Mouse (Mus musculus) heart, embryonic 13.5 days (tissue): ENCODE measurements around the gene Adam21. TPM values are rescaled to one million over a fixed set of nuclear protein-coding genes. Genes with fewer than 3 reads are reported as not detected.

Experiments used
- ATAC-seq: fragments of 200-750 bp; cut with Nextera tagmentation; 2 replicates; pipeline ENCODE4 v1.8.0; 2017; ENCODE audit warnings: moderate TSS enrichment; ENCODE audit not compliant: insufficient number of reproducible peaks, low FRiP score, low TSS enrichment; ENCODE audit errors: extremely low read depth
- H3K27ac ChIP-seq: fragments of 300-500 bp; sonication (generic); replicated peaks from 2 replicates; pipeline ENCODE4 v1.5.1; 2015; ENCODE audit warnings: moderate library complexity, mild to moderate bottlenecking, inconsistent platforms
- H3K27me3 ChIP-seq: fragments of 300-500 bp; sonication (generic); replicated peaks from 2 replicates; pipeline ENCODE4 v1.6.1; 2015; ENCODE audit warnings: mild to moderate bottlenecking, inconsistent platforms
- H3K36me3 ChIP-seq: fragments of 300-500 bp; sonication (generic); 2 replicates; pipeline ENCODE4 v1.6.1; 2015; ENCODE audit warnings: mild to moderate bottlenecking, inconsistent platforms
- H3K4me1 ChIP-seq: fragments of 300-500 bp; sonication (generic); 2 replicates; pipeline ENCODE4 v1.6.1; 2015; ENCODE audit warnings: inconsistent platforms
- H3K4me2 ChIP-seq: fragments of 300-500 bp; sonication (generic); 2 replicates; pipeline ENCODE4 v1.6.1; 2015; ENCODE audit warnings: inconsistent platforms, mild to moderate bottlenecking, moderate library complexity
- H3K4me3 ChIP-seq: fragments of 300-500 bp; sonication (generic); 2 replicates; pipeline ENCODE4 v1.5.1; 2015; ENCODE audit warnings: moderate library complexity, mild to moderate bottlenecking, inconsistent platforms
- H3K9ac ChIP-seq: fragments of 300-500 bp; sonication (generic); 2 replicates; pipeline ENCODE4 v1.6.1; 2015; ENCODE audit warnings: inconsistent platforms, mild to moderate bottlenecking, moderate library complexity
- H3K9me3 ChIP-seq: fragments of 300-500 bp; sonication (generic); 2 replicates; pipeline ENCODE4 v1.6.1; 2016; ENCODE audit warnings: inconsistent platforms
- WGBS: fragments of 180-500 bp; shearing (Covaris S2); methylation state at CpG from one replicate; pipeline ENCODE4 v1.1.7; 2015; ENCODE audit warnings: mixed read lengths; 5-methylcytosine and 5-hydroxymethylcytosine counted together
- polyA plus RNA-seq: library from polyadenylated mRNA; unstranded; fragments of >200 nt; fragmentation: Nextera tagmentation; extraction: Ambion mirVana; gene quantifications from 2 replicates; pipeline ENCODE4 v1.2.1, GENCODE M21; 2015

Adam21 gene
- 0.11 and 0.19 TPM in 2 replicates for polyA plus RNA-seq

GRCm38 (mm10) chr12:81568374-81568773 lies at the start of gene Adam21:
Adam21 (minus strand) TSS chr12:81568474.
- Histone ChIP-seq H3K9ac (no peak within 1 kb of the TSS), H3K27me3 (no peaks in the 10 kb centered on the region), H3K9me3 (no peaks in the 10 kb centered on the region), H3K4me2 (no peak within 1 kb of the TSS), H3K36me3 (peaks cover 28% of the 10 kb centered on the region), H3K4me1 (no peaks in the 10 kb centered on the region), H3K4me3 (no peak within 1 kb of the TSS), H3K27ac (no peak within 1 kb of the TSS)
- ATAC-seq = no peak
- WGBS = 76% methylated on average over 1 of the region's 1 CpGs

- Histone ChIP-seq H3K9me3 (no peaks in the 10 kb centered on the region), H3K9ac (no peak overlapping the region), H3K27me3 (0 out of 2 replicates have a peak, but pooled peaks cover 9% of the 10 kb centered on the region), H3K4me2 (no peak overlapping the region), H3K4me3 (no peak overlapping the region), H3K36me3 (no peaks in the 10 kb centered on the region), H3K27ac (no peak overlapping the region), H3K4me1 (no peaks in the 10 kb centered on the region)
- ATAC-seq = no peak
- 70% methylated on average over 7 of the region's 7 CpGs for WGBS
These were observed 48.7 kb upstream of the Adam21 start for GRCm38 (mm10) chr12:81616980-81617379.

GRCm38 (mm10) chr12:81615807-81616206 lies 47.5 kb upstream of the Adam21 start:
- H3K27me3 ChIP-seq = 0 out of 2 replicates have a peak, but pooled peaks cover 9% of the 10 kb centered on the region
- no peaks in the 10 kb centered on the region for H3K36me3 ChIP-seq
- no peaks in the 10 kb centered on the region for H3K4me1 ChIP-seq
- H3K4me2 ChIP-seq = no peak overlapping the region
- no peak overlapping the region for H3K9ac ChIP-seq
- H3K4me3 ChIP-seq = no peak overlapping the region
- WGBS = 70% methylated on average over 6 of the region's 6 CpGs
- H3K27ac ChIP-seq = no peak overlapping the region
- no peaks in the 10 kb centered on the region for H3K9me3 ChIP-seq
- no peak for ATAC-seq

GRCm38 (mm10) chr12:81609445-81609844 lies 41.2 kb upstream of the Adam21 start:
- Histone ChIP-seq H3K27me3 (no peaks in the 10 kb centered on the region), H3K9ac (no peak overlapping the region), H3K36me3 (no peaks in the 10 kb centered on the region), H3K4me2 (no peak overlapping the region), H3K4me3 (no peak overlapping the region), H3K4me1 (no peaks in the 10 kb centered on the region), H3K27ac (no peak overlapping the region), H3K9me3 (no peaks in the 10 kb centered on the region)
- ATAC-seq = no peak

GRCm38 (mm10) chr12:81604995-81605784 lies 36.9 kb upstream of the Adam21 start:
- no peak for ATAC-seq
- Histone ChIP-seq H3K36me3 (no peaks in the 10 kb centered on the region), H3K9ac (no peak overlapping the region), H3K4me2 (no peak overlapping the region), H3K27ac (no peak overlapping the region), H3K27me3 (peaks cover 14% of the 10 kb centered on the region; the same call in 1 of the 2 replicates), H3K9me3 (no peaks in the 10 kb centered on the region), H3K4me3 (no peak overlapping the region), H3K4me1 (no peaks in the 10 kb centered on the region)
- 51% methylated on average over 5 of the region's 5 CpGs for WGBS

GRCm38 (mm10) chr12:81596547-81597262 lies 28.4 kb upstream of the Adam21 start:
- Histone ChIP-seq H3K9me3 (no peaks in the 10 kb centered on the region), H3K27me3 (peaks cover 18% of the 10 kb centered on the region), H3K9ac (no peak overlapping the region), H3K4me2 (no peak overlapping the region), H3K4me3 (no peak overlapping the region), H3K27ac (peak overlapping the region; percentile 1; the same call in 1 of the 2 replicates), H3K4me1 (peaks cover 8% of the 10 kb centered on the region), H3K36me3 (no peaks in the 10 kb centered on the region)
- WGBS = 50% methylated on average over 8 of the region's 8 CpGs
- no peak for ATAC-seq

GRCm38 (mm10) chr12:81594902-81595671 lies 26.8 kb upstream of the Adam21 start, which contains the start of gene Med6:
Med6 (minus strand) TSS chr12:81595008.
- Histone ChIP-seq H3K27ac (peak within 1 kb of the TSS; percentile 68), H3K4me2 (peak within 1 kb of the TSS; percentile 80), H3K27me3 (peaks cover 7% of the 10 kb centered on the region), H3K9me3 (no peaks in the 10 kb centered on the region), H3K4me3 (peak within 1 kb of the TSS; percentile 95), H3K36me3 (peaks cover 11% of the 10 kb centered on the region), H3K4me1 (peaks cover 8% of the 10 kb centered on the region), H3K9ac (peak within 1 kb of the TSS; percentile 90)
- 3% methylated on average over 36 of the region's 36 CpGs for WGBS
- peak; percentile 100 for ATAC-seq

GRCm38 (mm10) chr12:81567931-81568330 lies 343 bp downstream of the Adam21 start:
- Histone ChIP-seq H3K4me1 (no peaks in the 10 kb centered on the region), H3K4me3 (no peak overlapping the region), H3K9me3 (no peaks in the 10 kb centered on the region), H3K27ac (no peak overlapping the region), H3K9ac (no peak overlapping the region), H3K36me3 (peaks cover 24% of the 10 kb centered on the region), H3K4me2 (no peak overlapping the region), H3K27me3 (no peaks in the 10 kb centered on the region)
- no peak for ATAC-seq
- 80% methylated on average over 5 of the region's 5 CpGs for WGBS

- Histone ChIP-seq H3K4me1 (no peaks in the 10 kb centered on the region), H3K9me3 (no peaks in the 10 kb centered on the region), H3K27me3 (no peaks in the 10 kb centered on the region), H3K27ac (no peak overlapping the region), H3K9ac (no peak overlapping the region), H3K4me3 (no peak overlapping the region), H3K36me3 (no peaks in the 10 kb centered on the region), H3K4me2 (no peak overlapping the region)
- 89% methylated on average over 3 of the region's 3 CpGs for WGBS
- no peak for ATAC-seq
These were observed 4.1 kb downstream of the Adam21 start for GRCm38 (mm10) chr12:81564173-81564572.

- Histone ChIP-seq H3K9ac (no peak overlapping the region), H3K4me2 (no peak overlapping the region), H3K27ac (no peak overlapping the region), H3K36me3 (no peaks in the 10 kb centered on the region), H3K27me3 (no peaks in the 10 kb centered on the region), H3K4me3 (no peak overlapping the region), H3K9me3 (no peaks in the 10 kb centered on the region), H3K4me1 (no peaks in the 10 kb centered on the region)
- ATAC-seq = no peak
- 75% methylated on average over 3 of the region's 3 CpGs for WGBS
These were observed 19.0 kb downstream of the Adam21 start for GRCm38 (mm10) chr12:81549286-81549685.

- Histone ChIP-seq H3K9ac (no peak overlapping the region), H3K27ac (no peak overlapping the region), H3K4me1 (no peaks in the 10 kb centered on the region), H3K36me3 (no peaks in the 10 kb centered on the region), H3K9me3 (no peaks in the 10 kb centered on the region), H3K4me2 (no peak overlapping the region), H3K27me3 (no peaks in the 10 kb centered on the region), H3K4me3 (no peak overlapping the region)
- WGBS = 60% methylated on average over 4 of the region's 4 CpGs
- ATAC-seq = no peak
These were observed 21.1 kb downstream of the Adam21 start for GRCm38 (mm10) chr12:81547163-81547562.
